Mouse (Mus musculus): Measurements from ENCODE around the gene Olfr196.
"Not testable (repeated sequence)": the region's sequence is repeated elsewhere in the genome, so short reads cannot be mapped to it uniquely, and the experiment has no call there.

Olfr196 gene

GRCm38 (mm10) chr16:59170354-59170753 lies at the start of gene Olfr196:
Gene Olfr196, minus strand, starts transcription at chr16:59170454.
- DNase-seq = no peak

- DNase-seq = not testable (repeated sequence)
These were observed 49.4 kb upstream of the Olfr196 start, which contains the start of gene Olfr199 for GRCm38 (mm10) chr16:59219667-59220066. Gene Olfr199, minus strand, starts transcription at chr16:59219767.

GRCm38 (mm10) chr16:59217861-59218260 lies 47.6 kb upstream of the Olfr196 start:
- DNase-seq = not testable (repeated sequence)

- not testable (repeated sequence) for DNase-seq
These were observed 33.2 kb upstream of the Olfr196 start, which contains the start of gene Olfr198 for GRCm38 (mm10) chr16:59203433-59203832. Gene Olfr198, minus strand, starts transcription at chr16:59203533.

- no peak for DNase-seq
These were observed 18.3 kb downstream of the Olfr196 start for GRCm38 (mm10) chr16:59151996-59152395.

GRCm38 (mm10) chr16:59146746-59147145 lies 23.5 kb downstream of the Olfr196 start, which contains the start of gene Olfr195:
Gene Olfr195, plus strand, starts transcription at chr16:59147046.
- DNase-seq = no peak

- no peak for DNase-seq
These were observed 29.1 kb downstream of the Olfr196 start for GRCm38 (mm10) chr16:59141105-59141504.

- no peak for DNase-seq
These were observed 39.5 kb downstream of the Olfr196 start for GRCm38 (mm10) chr16:59130740-59131139.

- no peak for DNase-seq
These were observed 49.3 kb downstream of the Olfr196 start, which contains the start of gene Olfr194 for GRCm38 (mm10) chr16:59120969-59121368. Gene Olfr194, minus strand, starts transcription at chr16:59121069.

All from spleen, adult 18-20 months (tissue).